Mouse (Mus musculus) neutrophil, adult 5-6 weeks (primary cell): ENCODE data around the gene Olfr763. TPM values are rescaled to one million over a fixed set of nuclear protein-coding genes. Genes with fewer than 3 reads are reported as not detected.
"Not testable (repeated sequence)": the region's sequence is repeated elsewhere in the genome, so short reads cannot be mapped to it uniquely, and the experiment has no call there.

Source experiments
- ATAC-seq: fragments of 151-379, 151-347 bp; 2 replicates; pipeline ENCODE4 v1.8.0; 2017; ENCODE audit warnings: mild to moderate bottlenecking, moderate TSS enrichment; ENCODE audit not compliant: insufficient number of reproducible peaks, poor library complexity, low FRiP score, severe bottlenecking; ENCODE audit errors: extremely low read depth
- total RNA-seq: library from RNA; stranded (forward); fragments of 200-1000 nt; gene quantifications from 2 replicates; pipeline ENCODE4 v1.2.3, GENCODE M21; 2017

Olfr763 gene
- total RNA-seq, 1 experiment from 2014 or later = not detected

DNA sequence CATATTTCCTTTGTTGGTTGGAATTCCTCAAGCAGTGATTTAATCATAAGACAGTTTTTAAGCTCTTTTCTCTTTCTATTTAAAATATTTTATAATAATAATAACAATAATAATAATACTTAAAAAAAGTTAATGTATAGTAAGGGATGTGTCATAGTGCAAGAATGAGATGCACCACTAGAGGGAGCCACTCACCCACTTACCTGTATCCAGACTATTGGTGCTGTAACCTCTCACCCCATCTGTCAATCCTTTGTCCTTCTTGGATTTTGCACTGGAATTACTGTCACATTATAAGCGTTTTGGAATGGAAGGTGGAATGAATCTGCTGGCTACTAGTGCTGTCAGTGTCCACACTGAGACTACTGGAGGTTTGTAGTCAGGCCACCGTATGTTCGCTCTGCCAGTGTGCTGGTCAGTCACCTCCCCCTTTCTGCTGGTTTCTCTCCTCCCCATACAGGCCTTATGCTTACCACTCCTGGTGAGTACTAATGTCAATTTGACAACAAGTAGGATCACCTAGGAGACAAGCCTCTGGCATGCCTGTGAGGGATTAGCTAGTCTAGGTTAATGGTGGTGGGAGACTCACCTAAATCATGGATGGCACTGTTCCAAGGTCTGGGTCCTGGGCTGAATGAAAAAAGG is 15.5 kb downstream of the Olfr763 start:
- ATAC-seq = 0 out of 2 replicates have a peak, but pooled peaks have one; percentile 30

DNA sequence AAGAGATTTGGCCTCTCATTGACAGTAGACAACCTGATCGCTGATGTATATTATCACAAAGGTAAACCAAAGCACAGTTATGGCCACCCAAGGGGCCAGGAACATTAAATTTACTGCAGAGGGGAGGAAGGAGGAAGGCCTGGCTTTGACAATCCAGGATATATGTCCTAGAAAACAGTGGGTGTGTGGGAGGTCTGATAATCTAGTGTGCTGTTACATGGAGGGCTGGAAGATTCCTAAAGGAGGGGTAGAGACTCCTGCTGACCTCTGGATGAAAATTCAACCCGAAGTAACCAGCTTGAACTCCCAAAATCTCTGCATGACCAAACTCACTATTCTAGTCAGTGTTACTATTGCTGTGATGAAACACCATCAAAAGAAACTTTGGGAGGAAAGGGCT is 17.8 kb downstream of the Olfr763 start:
- ATAC-seq = no peak

DNA sequence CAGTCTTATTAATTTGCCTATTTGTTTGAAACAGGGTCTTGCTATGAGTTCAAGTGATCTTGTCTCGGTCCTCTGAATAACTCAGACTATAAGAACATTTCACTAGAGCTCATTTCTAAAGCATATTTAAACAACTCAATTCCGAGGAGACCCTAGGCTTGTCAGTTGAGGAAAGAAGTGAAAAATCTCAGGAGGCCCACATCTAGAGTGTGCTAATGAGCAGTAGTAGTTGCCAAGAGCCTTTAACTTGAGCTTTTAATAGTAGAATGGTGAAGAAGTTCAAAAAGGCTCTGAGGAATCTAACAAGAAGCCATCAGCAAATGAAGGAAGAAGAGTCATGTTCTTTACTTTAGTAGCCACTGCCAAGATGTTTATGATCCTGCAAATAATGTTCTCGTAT is 29.2 kb downstream of the Olfr763 start, which contains the start of gene Olfr764-ps1:
Gene Olfr764-ps1 (minus strand): TSS at position 101 of the 400 bp plus-strand sequence.
- no peak for ATAC-seq

DNA sequence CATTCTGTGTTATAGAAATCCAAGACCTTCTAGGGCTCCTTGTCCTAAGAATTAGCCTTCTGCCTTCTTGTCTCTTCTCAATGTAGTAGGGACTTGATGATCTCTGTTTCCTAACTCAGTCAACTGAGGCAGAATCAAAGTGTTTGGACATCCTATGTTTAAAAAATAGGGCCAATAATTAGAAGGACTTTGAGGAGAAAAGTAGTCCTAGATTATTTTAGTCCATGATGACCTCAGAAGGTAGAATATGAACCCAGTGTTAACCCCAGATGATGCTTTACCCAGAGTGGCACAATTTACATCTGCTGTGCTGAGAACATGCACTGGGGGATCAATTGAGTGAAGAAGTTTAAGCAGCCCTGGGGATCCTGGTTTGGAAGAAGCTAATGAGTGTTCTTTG is 39.3 kb downstream of the Olfr763 start, which contains the start of gene Olfr765:
Gene Olfr765 (minus strand): TSS at position 101 of the 400 bp plus-strand sequence.
- ATAC-seq = not testable (repeated sequence)

Other genes starting within 250 kb of the Olfr763 start
- gene Mmp19, start 219.9 kb upstream of the Olfr763 start, total RNA-seq = 4.2 and 4.4 TPM in 2 replicates
- 77.7 and 87.9 TPM in 2 replicates for gene Dnajc14, start 206.7 kb upstream of the Olfr763 start, total RNA-seq
- gene Tmem198b, start 206.4 kb upstream of the Olfr763 start, total RNA-seq = 7.9 and 8.0 TPM in 2 replicates
- gene Sarnp, start 193.5 kb upstream of the Olfr763 start, total RNA-seq = 77.9 and 106 TPM in 2 replicates
- gene Ormdl2, start 189.1 kb upstream of the Olfr763 start, total RNA-seq = 20.0 TPM in 2 replicates
- 19.9 and 22.1 TPM in 2 replicates for gene Gdf11, start 119.1 kb upstream of the Olfr763 start, total RNA-seq
- 22.8 and 30.5 TPM in 2 replicates for gene Cd63, start 109.8 kb upstream of the Olfr763 start, total RNA-seq
- gene Rdh5, start 87.9 kb upstream of the Olfr763 start, total RNA-seq = 7.4 and 9.5 TPM in 2 replicates
- gene Bloc1s1, start 86.8 kb upstream of the Olfr763 start, total RNA-seq = 58.3 and 85.6 TPM in 2 replicates
- 0.25 and 0.35 TPM in 2 replicates for gene Itga7, start 77.0 kb upstream of the Olfr763 start, total RNA-seq
- not detected in 2 replicates for gene Mettl7b, start 49.8 kb upstream of the Olfr763 start, total RNA-seq
- 0.12 TPM in 1 of 2 replicates, not detected in the other for gene Olfr9, start 21.4 kb upstream of the Olfr763 start, total RNA-seq
- not detected in 2 replicates for gene Olfr764-ps1, start 29.1 kb downstream of the Olfr763 start, total RNA-seq
- gene Olfr765, start 39.2 kb downstream of the Olfr763 start, total RNA-seq = not detected in 2 replicates
- not detected in 2 replicates for gene Olfr766-ps1, start 58.2 kb downstream of the Olfr763 start, total RNA-seq
- 0.12 TPM in 1 of 2 replicates, not detected in the other for gene Olfr767, start 72.1 kb downstream of the Olfr763 start, total RNA-seq
- gene Olfr768, start 88.6 kb downstream of the Olfr763 start, total RNA-seq = not detected in 2 replicates
- not detected in 2 replicates for gene Olfr769, start 107.1 kb downstream of the Olfr763 start, total RNA-seq
- gene Olfr770, start 128.2 kb downstream of the Olfr763 start, total RNA-seq = not detected in 2 replicates
- gene Olfr771, start 154.0 kb downstream of the Olfr763 start, total RNA-seq = not detected in 2 replicates
- gene Olfr772, start 167.1 kb downstream of the Olfr763 start, total RNA-seq = not detected in 2 replicates
- gene Olfr773, start 176.6 kb downstream of the Olfr763 start, total RNA-seq = not detected in 2 replicates
- gene Olfr774, start 225.4 kb downstream of the Olfr763 start, total RNA-seq = 0.93 TPM in 1 of 2 replicates, not detected in the other
- gene Olfr775, start 237.6 kb downstream of the Olfr763 start, total RNA-seq = not detected in 2 replicates
- not detected in 2 replicates for gene Olfr776, start 248.3 kb downstream of the Olfr763 start, total RNA-seq